Mouse (Mus musculus) testis, adult 2 months (tissue): ENCODE data around the gene Bcar3.

Source experiments
- CTCF ChIP-seq: fragments of 200-500 bp; IDR thresholded peaks from 2 replicates; pipeline ENCODE4 v1.5.1; 2012; ENCODE audit warnings: low read depth, mild to moderate bottlenecking, inconsistent platforms, low read length, moderate library complexity; ENCODE audit not compliant: control insufficient read depth, insufficient read depth, insufficient replicate concordance
- POLR2A ChIP-seq: fragments of 200-500 bp; IDR thresholded peaks from 2 replicates; pipeline ENCODE4 v1.6.1; 2012; ENCODE audit warnings: low read depth, mild to moderate bottlenecking, inconsistent platforms, low read length, moderate library complexity; ENCODE audit not compliant: control insufficient read depth

DNA sequence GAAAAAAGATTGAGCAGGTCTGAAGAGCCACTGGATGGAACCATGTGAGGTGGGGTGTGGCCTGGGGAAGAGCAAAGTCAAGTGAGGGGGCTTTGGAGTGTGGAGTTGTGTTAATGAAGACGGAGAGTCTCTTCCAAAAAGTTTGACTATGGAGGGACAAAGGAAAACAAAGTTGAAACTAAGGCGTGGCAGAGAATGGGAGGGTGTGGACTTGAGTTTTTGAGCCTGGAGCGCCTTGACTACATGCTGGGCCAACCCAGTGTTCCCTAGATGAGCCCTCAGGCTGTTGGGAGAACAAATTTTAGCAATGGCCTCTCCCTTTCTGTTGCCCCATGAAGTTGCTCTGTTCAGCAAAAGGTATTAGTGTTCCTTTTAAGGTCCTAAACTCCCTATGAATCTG is 58.9 kb downstream of the Bcar3 start:
- no peak for TF ChIP-seq POLR2A
- no peak for TF ChIP-seq CTCF
